Mouse (Mus musculus) retina, adult 2 months (tissue): ENCODE data around the gene Lgals2.
"Not testable (repeated sequence)": the region's sequence is repeated elsewhere in the genome, so short reads cannot be mapped to it uniquely, and the experiment has no call there.

ENCODE experiments used
- DNase-seq: peaks from one replicate; pipeline ENCODE4 v3.0.0-alpha.2; 2012; ENCODE audit warnings: low read depth, low spot score

Lgals2 gene

DNA sequence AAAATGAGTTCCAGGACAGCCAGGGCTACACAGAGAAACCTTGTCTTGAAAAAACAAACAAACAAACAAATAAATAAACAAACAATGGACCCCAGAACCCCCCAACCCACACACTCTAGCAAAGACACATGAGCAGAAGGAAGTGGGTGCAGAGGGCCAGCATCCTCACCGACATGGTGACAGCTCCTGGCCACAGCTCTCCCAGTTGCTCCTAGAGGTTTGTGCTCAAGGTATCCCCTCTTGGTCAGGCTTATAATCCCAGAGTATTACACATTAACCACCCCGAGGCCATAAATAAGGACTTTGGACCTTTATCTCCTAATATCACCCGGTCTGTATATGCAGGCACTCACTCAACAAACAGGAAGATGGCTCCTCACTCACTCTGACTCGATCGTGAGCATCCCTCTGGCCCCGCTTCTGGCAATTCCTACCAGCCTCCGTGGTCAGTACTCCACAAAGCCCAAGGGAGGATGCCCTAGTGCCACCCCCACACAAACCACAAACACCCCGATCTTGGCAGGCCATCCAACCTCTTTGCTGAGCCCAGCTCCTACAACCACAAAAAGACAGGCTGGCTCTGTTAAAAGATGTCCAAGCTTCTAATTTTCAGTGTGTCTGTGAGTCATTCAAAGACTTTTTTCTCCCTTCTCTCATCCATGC lies at the start of gene Lgals2:
Lgals2 (minus strand) TSS at position 227 of the 663 bp plus-strand sequence.
- no peak for DNase-seq

GRCm38 (mm10) chr15:78903243-78903642 lies 47.9 kb upstream of the Lgals2 start:
- peak; percentile 58 for DNase-seq

GRCm38 (mm10) chr15:78901422-78901789 lies 46.1 kb upstream of the Lgals2 start:
- no peak for DNase-seq

- no peak for DNase-seq
These were observed 45.5 kb upstream of the Lgals2 start for GRCm38 (mm10) chr15:78900585-78901421.

DNA sequence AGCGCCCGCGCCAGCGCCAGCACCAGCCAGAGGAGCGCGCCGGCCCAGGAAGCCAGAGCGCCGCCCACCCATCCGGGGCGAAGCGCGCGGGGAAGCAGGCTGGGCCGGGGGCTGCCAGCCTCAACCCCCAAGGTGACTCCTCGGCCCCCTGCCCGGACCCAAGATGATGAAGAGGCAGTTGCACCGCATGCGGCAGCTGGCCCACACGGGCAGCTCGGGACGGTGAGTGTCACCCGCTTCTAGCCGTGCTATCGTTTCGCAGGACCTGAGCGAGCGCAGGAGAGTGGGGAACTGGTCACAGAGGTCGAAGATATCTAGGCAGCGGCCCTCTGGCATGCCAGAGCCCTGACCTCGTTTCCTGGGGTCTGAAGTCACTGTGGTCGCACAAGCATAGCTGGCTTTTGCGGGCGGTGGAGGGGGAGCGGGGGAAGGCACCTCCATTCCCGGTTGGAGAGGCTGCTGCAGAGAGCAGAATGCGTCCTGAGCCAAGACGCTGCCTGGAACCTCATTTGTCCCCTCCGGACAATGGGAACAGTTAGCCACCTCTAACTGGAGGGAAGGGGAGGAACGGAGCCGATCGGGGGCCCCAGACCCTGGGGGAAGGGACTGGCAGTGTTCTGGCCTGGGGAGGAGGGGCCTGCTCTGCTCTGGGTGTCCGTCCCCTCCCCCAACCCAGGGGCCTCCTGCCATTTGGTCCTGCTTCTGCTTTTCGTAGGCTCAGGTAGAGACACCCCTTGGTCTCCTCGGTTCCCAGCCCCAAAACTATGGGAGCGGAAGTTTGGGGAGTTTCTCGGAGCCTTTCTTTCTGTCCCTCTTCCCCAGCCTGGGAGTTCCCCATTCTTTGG lies 44.6 kb upstream of the Lgals2 start, which contains the start of gene Sh3bp1:
Sh3bp1 (plus strand) TSS at position 29 of the 845 bp plus-strand sequence.
- no peak for DNase-seq

GRCm38 (mm10) chr15:78899409-78899739 lies 44.0 kb upstream of the Lgals2 start, which contains the start of gene Gm49510:
Gm49510 (plus strand) TSS chr15:78899667.
- DNase-seq, result no peak

DNA sequence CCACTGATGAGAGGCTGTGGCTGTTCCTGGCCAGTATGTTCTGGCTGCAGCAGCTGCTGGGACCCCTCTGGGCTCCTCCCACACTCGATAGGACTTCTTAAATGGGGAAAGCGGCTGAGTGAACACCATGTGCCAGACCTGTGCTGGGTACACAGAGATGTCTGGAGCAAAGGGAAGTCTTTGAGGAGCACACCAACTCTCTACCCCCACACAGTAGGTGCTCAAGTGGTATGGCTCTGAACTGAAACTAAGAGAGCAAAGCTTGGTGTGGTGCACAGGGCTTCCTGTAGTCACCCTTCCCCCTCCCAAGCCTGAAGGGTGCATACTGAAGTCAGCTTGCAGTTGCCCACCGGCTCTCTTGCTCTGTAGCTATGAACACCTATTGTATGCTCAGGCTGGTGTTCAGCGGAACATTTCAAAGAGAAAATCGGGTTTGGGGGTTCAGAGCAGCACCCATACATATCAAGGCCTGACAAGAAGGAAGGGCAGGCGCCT lies 43.2 kb upstream of the Lgals2 start:
- DNase-seq, result no peak

DNA sequence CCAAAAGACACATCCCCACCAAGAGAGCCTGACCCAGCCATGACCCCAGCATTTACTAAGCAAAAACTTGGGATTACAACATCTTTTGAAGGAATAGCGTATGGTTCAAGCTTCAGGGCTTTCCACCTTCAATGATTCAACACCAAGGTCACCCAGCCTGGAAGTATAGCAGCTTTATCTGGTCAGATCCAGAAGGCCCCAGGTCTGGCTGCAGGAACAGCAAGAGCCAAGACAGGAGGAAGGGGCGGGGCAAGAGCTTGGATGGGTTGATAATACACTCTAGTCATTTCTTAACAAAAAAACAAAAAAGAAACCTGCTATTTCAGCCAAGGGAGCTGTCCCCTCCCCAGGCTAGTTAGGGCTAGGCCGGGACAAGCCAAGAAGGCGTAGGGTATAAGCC lies 42.2 kb upstream of the Lgals2 start:
- DNase-seq, result no peak

- DNase-seq, result no peak
These were observed 40.8 kb upstream of the Lgals2 start for GRCm38 (mm10) chr15:78896149-78896548.

- no peak for DNase-seq
These were observed 40.4 kb upstream of the Lgals2 start for GRCm38 (mm10) chr15:78895741-78896140.

GRCm38 (mm10) chr15:78894726-78895125 lies 39.4 kb upstream of the Lgals2 start:
- DNase-seq, result no peak

GRCm38 (mm10) chr15:78892440-78892839 lies 37.1 kb upstream of the Lgals2 start:
- no peak for DNase-seq

GRCm38 (mm10) chr15:78889401-78889853 lies 34.1 kb upstream of the Lgals2 start:
- no peak for DNase-seq

GRCm38 (mm10) chr15:78881828-78882227 lies 26.5 kb upstream of the Lgals2 start:
- no peak for DNase-seq

DNA sequence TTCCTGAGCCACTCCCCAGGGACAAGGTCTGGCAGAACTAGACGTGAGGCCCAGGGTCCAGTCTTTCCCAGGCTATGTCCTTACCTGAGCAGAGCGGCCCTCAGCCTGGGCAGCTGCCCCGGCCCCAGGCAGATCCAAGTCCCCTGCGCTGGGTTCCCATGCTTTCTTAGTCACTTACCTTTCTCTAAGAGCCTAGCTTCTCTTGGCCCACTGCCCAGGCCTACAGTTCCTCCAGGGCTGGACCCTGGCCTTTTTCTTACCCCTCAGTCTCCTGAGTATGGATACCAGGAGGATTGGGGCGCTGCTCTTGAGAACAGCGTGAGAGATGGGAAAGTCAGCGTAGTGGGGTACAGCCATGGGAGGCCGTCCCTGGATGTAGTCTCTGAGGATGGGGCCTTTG lies 25.1 kb upstream of the Lgals2 start:
- DNase-seq, result no peak

- DNase-seq, result not testable (repeated sequence)
These were observed 23.6 kb upstream of the Lgals2 start for GRCm38 (mm10) chr15:78878792-78879516.

- no peak for DNase-seq
These were observed 22.6 kb upstream of the Lgals2 start for GRCm38 (mm10) chr15:78877810-78878390.

DNA sequence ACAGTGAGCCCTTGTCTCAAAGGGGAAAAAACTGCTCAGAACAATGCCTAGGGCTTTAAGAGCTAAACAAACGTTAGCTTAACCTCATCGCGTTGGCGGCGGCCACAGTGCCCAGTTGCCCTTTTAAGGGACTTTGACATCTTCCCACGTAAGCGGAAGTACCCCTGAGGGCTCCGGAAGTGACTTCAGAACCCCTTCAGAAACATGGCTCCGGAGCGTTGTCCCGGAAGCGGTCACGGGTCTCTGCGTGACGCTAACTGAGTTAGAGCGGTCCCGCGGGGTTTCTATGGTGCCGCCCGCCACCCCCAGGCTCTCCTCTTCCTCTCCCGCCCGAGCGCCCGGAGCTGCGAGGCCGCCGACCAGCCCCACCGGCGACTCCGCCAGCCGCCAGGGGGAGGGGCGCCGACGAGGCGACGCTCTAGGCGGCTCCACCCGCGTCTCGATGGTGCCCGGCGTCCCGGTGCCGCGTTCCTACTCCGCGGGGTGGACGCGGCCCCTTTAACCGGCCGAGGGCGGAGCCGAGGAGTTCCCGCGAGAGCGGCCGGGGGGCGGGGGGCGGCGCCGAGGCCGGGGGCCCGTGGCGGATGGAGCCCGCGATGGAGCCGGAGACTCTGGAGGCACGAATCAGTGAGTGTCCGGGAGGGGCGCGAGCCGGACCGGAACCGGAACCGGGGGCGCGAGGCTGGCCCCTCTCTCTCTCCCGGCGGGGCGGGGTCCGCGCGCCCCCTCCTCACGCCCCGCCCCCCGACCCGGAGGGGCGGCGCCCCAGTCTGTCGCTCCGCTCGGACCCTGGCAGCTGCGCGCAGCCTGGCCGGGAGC lies 21.9 kb upstream of the Lgals2 start, which contains the start of gene Gga1:
Gga1 (plus strand) TSS at position 200 of the 819 bp plus-strand sequence.
- peak; percentile 91 for DNase-seq

DNA sequence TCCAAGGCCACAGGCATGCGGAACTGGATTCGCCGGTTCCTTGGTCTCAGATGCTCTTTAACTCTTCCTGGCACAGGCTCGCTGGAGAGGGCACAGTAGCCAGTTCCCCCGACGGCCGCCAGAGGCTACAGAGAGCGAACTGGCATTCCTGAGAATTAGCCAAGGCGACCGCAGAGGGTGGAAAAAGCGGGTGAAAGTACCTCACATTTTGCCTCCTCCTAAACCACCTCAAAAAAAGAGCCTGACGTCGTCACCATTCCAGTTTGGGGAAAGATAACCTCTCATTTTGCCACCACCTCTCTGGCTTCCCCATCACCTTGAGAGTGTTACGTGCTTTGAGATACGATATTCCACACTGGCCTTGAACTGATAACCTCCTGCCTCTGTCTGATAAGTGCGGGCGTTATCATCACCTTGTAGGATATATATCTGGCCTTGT lies 20.9 kb upstream of the Lgals2 start:
- peak; percentile 43 for DNase-seq

- no peak for DNase-seq
These were observed 20.2 kb upstream of the Lgals2 start for GRCm38 (mm10) chr15:78875537-78875936.
